Mouse (Mus musculus) lung, embryonic 15.5 days (tissue): ENCODE results near the gene Slc25a25. TPM values are rescaled to one million over a fixed set of nuclear protein-coding genes. Genes with fewer than 3 reads are reported as not detected.

ENCODE experiments used
- ATAC-seq: fragments of 200-750 bp; cut with Nextera tagmentation; 2 replicates; pipeline ENCODE4 v1.8.0; 2017; ENCODE audit warnings: moderate number of reproducible peaks, borderline replicate concordance; ENCODE audit not compliant: low FRiP score, low TSS enrichment; ENCODE audit errors: extremely low read depth
- H3K27ac ChIP-seq: fragments of 300-500 bp; sonication (generic); 2 replicates; pipeline ENCODE4 v1.5.1; 2015; ENCODE audit warnings: moderate library complexity, mild to moderate bottlenecking, inconsistent platforms
- H3K27me3 ChIP-seq: fragments of 300-500 bp; sonication (generic); 2 replicates; pipeline ENCODE4 v1.6.1; 2015; ENCODE audit warnings: inconsistent platforms
- H3K36me3 ChIP-seq: fragments of 300-500 bp; sonication (generic); 2 replicates; pipeline ENCODE4 v1.6.1; 2015; ENCODE audit warnings: inconsistent platforms
- H3K4me1 ChIP-seq: fragments of 300-500 bp; sonication (generic); 2 replicates; pipeline ENCODE4 v1.6.1; 2015; ENCODE audit warnings: inconsistent platforms
- H3K4me2 ChIP-seq: fragments of 300-500 bp; sonication (generic); 2 replicates; pipeline ENCODE4 v1.6.1; 2015; ENCODE audit warnings: inconsistent platforms, mild to moderate bottlenecking, moderate library complexity
- H3K4me3 ChIP-seq: fragments of 300-500 bp; sonication (generic); 2 replicates; pipeline ENCODE4 v1.5.1; 2015; ENCODE audit warnings: mild to moderate bottlenecking, inconsistent platforms
- H3K9ac ChIP-seq: fragments of 300-500 bp; sonication (generic); 2 replicates; pipeline ENCODE4 v1.6.1; 2015; ENCODE audit warnings: inconsistent platforms
- H3K9me3 ChIP-seq: fragments of 300-500 bp; sonication (generic); 2 replicates; pipeline ENCODE4 v1.6.1; 2016; ENCODE audit warnings: inconsistent platforms
- WGBS: fragments of 180-500 bp; shearing (Covaris S2); methylation state at CpG from one replicate; pipeline ENCODE4 v1.1.7; 2015; 5-methylcytosine and 5-hydroxymethylcytosine counted together
- polyA plus RNA-seq: library from polyadenylated mRNA; unstranded; fragments of >200 nt; fragmentation: Nextera tagmentation; extraction: Ambion mirVana; gene quantifications from 2 replicates; pipeline ENCODE4 v1.2.1, GENCODE M21; 2015

The Slc25a25 gene
- polyA plus RNA-seq, 1 experiment from 2014 or later: 21.5 TPM

DNA sequence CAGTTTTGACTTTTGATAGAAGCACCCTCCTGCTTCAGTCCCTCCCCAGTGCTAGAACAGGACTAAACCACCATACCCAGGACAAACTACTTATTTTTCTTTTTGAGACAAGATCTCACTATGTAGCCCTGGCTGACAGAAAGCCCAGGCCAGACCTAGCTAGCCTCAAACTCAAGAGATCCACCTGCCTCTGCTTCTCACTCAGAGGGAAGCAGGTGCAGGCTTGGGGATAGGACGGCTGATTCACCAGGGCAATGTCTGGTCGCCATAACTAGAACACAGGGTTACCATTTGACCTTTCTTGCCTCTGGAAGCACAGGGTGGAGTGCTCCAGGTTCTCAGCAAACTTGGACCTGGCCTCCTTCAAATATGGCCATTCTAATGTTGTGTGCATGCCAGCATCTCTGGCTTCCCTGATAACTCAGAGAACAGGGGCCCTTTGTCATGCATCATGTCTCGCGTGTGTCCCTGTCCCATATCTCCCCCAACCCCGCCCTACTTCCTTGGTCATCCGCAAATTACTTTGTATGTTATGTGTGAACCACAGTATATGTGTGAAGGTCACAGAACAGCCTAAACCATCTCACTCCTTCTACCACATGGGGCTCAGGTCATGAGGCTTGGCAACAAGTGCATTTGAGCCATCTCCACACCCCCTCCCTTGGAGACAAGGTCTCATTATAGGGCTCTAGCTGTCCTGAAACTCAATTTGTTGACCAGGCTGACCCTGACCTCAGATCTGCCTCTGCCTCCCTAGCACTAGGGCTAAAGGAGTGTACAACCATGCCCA is 38.3 kb downstream of the Slc25a25 start:
- Histone ChIP-seq H3K4me3 (no peak overlapping the region), H3K27me3 (no peaks in the 10 kb centered on the region), H3K9ac (no peak overlapping the region), H3K36me3 (peaks cover 31% of the 10 kb centered on the region), H3K4me1 (peaks cover 11% of the 10 kb centered on the region; the same call in 1 of the 2 replicates), H3K27ac (no peak overlapping the region), H3K4me2 (no peak overlapping the region), H3K9me3 (no peaks in the 10 kb centered on the region)
- no peak for ATAC-seq
- 85% methylated on average over 6 of the region's 6 CpGs for WGBS

DNA sequence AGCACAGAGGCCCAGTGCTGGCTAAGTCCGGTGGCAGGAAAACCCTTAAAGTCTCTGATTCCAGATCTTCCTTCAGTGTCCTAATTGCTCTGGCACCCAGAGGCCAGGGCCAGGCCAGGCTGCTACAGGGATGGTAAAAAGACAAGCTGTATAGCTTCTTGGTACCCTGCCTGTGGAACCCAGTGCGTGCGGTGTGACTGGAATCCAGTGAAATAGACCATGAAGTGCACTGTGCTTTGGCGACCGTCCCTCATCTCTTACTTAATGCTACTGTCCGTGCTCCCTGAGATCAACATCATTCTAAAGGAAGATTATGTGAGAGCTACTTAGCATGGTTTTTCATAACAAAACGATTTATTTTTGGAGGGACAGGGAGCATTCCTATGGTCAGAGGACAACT is 39.8 kb downstream of the Slc25a25 start:
- no peak overlapping the region for H3K4me2 ChIP-seq
- ATAC-seq: no peak
- no peak overlapping the region for H3K4me3 ChIP-seq
- no peak overlapping the region for H3K9ac ChIP-seq
- H3K36me3 ChIP-seq: peaks cover 16% of the 10 kb centered on the region; the same call in 1 of the 2 replicates
- H3K27ac ChIP-seq: no peak overlapping the region
- 80% methylated on average over 7 of the region's 7 CpGs for WGBS
- H3K9me3 ChIP-seq: no peaks in the 10 kb centered on the region
- H3K4me1 ChIP-seq: peaks cover 11% of the 10 kb centered on the region; the same call in 1 of the 2 replicates
- H3K27me3 ChIP-seq: no peaks in the 10 kb centered on the region

GRCm38 (mm10) chr2:32408429-32409424 is 42.5 kb downstream of the Slc25a25 start:
- Histone ChIP-seq H3K36me3 (no peaks in the 10 kb centered on the region), H3K4me1 (peaks cover 7% of the 10 kb centered on the region; the same call in 1 of the 2 replicates), H3K27me3 (no peaks in the 10 kb centered on the region), H3K9me3 (no peaks in the 10 kb centered on the region), H3K9ac (no peak overlapping the region), H3K4me2 (peak overlapping the region; percentile 24; the same call in 1 of the 2 replicates), H3K4me3 (no peak overlapping the region), H3K27ac (peak overlapping the region; percentile 51)
- 50% methylated on average over 25 of the region's 25 CpGs for WGBS
- ATAC-seq: peak; percentile 25; the same call in 1 of the 2 replicates

DNA sequence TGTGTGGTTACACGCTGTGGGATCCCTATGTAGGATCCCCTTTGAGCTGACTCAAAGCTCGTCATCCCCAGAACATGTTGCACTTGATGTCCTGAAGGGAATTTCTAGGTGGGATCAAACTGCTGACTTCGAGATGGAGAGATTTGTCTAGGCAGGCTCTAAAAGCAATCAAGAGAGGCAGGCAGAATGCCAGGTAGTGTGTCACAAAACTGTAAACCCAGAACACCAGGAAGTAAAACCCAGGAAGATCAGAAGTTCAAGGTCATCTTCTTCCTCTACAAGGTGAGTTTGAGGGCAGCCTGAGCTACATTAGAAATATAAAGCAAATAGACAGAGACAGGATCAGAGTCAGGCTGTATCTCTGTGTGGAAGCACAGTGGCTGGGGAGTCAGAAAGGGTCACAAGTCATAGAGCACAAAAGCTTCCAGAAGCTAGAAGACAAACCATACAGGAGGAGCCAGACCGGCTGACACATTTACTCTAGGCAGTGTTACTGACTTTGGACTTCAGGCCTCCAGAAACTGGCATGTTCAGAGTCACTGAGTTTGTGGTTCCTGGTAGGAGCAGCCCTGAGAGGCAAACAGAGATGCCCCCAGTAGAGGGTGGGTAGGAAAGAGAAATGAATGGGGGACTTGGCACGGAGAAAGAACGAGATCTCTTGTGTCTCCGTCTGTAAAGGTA is 44.0 kb downstream of the Slc25a25 start:
- Histone ChIP-seq H3K36me3 (peaks cover 7% of the 10 kb centered on the region), H3K4me1 (peaks cover 7% of the 10 kb centered on the region; the same call in 1 of the 2 replicates), H3K27me3 (no peaks in the 10 kb centered on the region), H3K4me2 (no peak overlapping the region), H3K27ac (no peak overlapping the region), H3K9me3 (no peaks in the 10 kb centered on the region), H3K9ac (no peak overlapping the region), H3K4me3 (no peak overlapping the region)
- no peak for ATAC-seq
- 75% methylated on average over 7 of the region's 7 CpGs for WGBS

GRCm38 (mm10) chr2:32404663-32405062 is 46.6 kb downstream of the Slc25a25 start:
- ATAC-seq: no peak
- 19% methylated on average over 2 of the region's 2 CpGs for WGBS
- Histone ChIP-seq H3K4me3 (no peak overlapping the region), H3K4me1 (peaks cover 7% of the 10 kb centered on the region; the same call in 1 of the 2 replicates), H3K27ac (no peak overlapping the region), H3K27me3 (no peaks in the 10 kb centered on the region), H3K4me2 (no peak overlapping the region), H3K36me3 (peaks cover 14% of the 10 kb centered on the region), H3K9me3 (no peaks in the 10 kb centered on the region), H3K9ac (no peak overlapping the region)

DNA sequence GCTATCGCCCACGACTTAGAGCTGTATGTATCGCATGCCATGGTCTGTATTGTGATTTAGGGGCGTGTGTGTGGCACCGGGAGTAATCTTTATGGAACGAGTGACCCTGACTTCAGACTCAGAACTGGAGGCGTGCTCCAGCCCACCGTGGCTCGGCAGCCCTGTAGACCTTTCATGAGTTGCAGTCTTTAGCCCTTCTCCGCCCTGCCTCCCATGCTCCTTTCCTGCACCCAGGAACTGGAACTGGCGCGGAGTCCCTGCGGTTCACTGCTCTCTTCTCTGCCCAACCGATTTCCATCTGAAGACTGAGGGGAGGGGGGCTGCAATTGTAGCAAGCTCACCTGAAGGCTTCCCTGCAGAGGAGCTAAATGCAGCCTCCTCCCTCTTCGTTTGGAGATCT is 54.5 kb downstream of the Slc25a25 start:
- WGBS: under 1% methylated on average over 15 of the region's 15 CpGs
- H3K9ac ChIP-seq: peak overlapping the region; percentile 72
- peak overlapping the region; percentile 88 for H3K4me2 ChIP-seq
- 0 out of 2 replicates have a peak, but pooled peaks cover 5% of the 10 kb centered on the region for H3K36me3 ChIP-seq
- no peak for ATAC-seq
- H3K4me1 ChIP-seq: peaks cover 15% of the 10 kb centered on the region
- no peaks in the 10 kb centered on the region for H3K9me3 ChIP-seq
- H3K4me3 ChIP-seq: peak overlapping the region; percentile 78
- H3K27ac ChIP-seq: no peak overlapping the region
- no peaks in the 10 kb centered on the region for H3K27me3 ChIP-seq

GRCm38 (mm10) chr2:32395946-32396621 is 55.2 kb downstream of the Slc25a25 start:
- no peaks in the 10 kb centered on the region for H3K27me3 ChIP-seq
- peak; percentile 95 for ATAC-seq
- under 1% methylated on average over 59 of the region's 59 CpGs for WGBS

DNA sequence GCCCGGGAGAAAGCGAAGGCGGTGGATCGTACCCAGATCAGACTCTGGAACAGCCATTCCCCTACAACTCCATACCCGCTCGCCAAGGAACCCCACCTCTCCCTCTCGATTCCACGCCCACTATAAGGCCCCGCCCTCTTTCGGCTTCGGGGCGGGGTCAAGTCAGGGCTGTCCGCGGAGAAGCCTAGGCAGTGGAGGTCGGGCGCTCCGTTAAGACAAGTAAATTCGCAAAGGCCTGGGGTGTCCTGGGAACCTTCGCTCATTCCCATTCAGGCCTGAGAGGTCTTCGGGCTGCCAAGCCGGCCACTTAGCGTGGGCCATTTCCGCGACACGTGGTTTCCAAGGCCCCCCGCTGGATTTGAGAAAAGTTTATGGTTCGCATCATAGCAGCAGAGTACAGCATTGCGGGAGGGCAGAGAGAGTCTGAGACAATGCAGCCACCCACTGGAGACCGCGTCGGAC is 55.7 kb downstream of the Slc25a25 start, which contains the start of gene Ptges2:
TSS of gene Ptges2 (plus strand) at position 413 of the 462 bp plus-strand sequence.
- WGBS: under 1% methylated on average over 31 of the region's 31 CpGs
- Histone ChIP-seq H3K27me3 (no peaks in the 10 kb centered on the region), H3K9me3 (no peaks in the 10 kb centered on the region), H3K4me2 (peak within 1 kb of the TSS; percentile 88), H3K4me3 (peak within 1 kb of the TSS; percentile 78), H3K27ac (peak within 1 kb of the TSS; percentile 96), H3K36me3 (no peaks in the 10 kb centered on the region), H3K4me1 (peaks cover 15% of the 10 kb centered on the region), H3K9ac (peak within 1 kb of the TSS; percentile 72)
- peak; percentile 92 for ATAC-seq

More at GRCm38 (mm10) chr2:32395946-32396621, 55.2 kb downstream of the Slc25a25 start:
- 0 out of 2 replicates have a peak, but pooled peaks cover 3% of the 10 kb centered on the region for H3K36me3 ChIP-seq
- H3K4me3 ChIP-seq: peak overlapping the region; percentile 78
- H3K4me2 ChIP-seq: peak overlapping the region; percentile 88
- peak overlapping the region; percentile 96 for H3K27ac ChIP-seq
- peak overlapping the region; percentile 72 for H3K9ac ChIP-seq
- H3K9me3 ChIP-seq: no peaks in the 10 kb centered on the region
- H3K4me1 ChIP-seq: peaks cover 15% of the 10 kb centered on the region

DNA sequence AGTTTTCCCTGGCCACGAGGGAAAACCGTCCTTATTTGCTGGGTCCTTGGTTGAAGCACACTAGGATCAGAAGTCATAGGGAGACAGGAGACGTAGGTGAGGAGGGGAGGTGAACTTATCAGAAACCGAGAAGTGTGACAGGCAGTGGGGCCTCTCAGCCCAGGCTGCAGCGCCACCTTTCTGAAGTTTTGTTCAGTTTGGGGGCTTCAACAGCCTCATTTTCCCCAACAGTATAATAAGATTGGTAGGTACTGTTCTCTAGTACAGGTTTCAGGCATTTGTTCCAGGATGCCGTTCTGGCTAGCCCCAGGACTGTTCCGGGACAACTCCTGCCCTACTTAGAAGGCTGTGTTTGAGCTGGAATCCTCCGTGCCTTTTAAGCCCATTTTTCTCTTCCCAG is 56.3 kb downstream of the Slc25a25 start:
- H3K9ac ChIP-seq: peak overlapping the region; percentile 72
- ATAC-seq: no peak
- peak overlapping the region; percentile 96 for H3K27ac ChIP-seq

GRCm38 (mm10) chr2:32392063-32392462 is 59.2 kb downstream of the Slc25a25 start:
- no peak for ATAC-seq
- Histone ChIP-seq H3K9ac (no peak overlapping the region), H3K27me3 (no peaks in the 10 kb centered on the region), H3K27ac (no peak overlapping the region), H3K4me2 (no peak overlapping the region), H3K9me3 (no peaks in the 10 kb centered on the region), H3K36me3 (no peaks in the 10 kb centered on the region), H3K4me3 (no peak overlapping the region), H3K4me1 (peaks cover 7% of the 10 kb centered on the region)
- WGBS: 75% methylated on average over 5 of the region's 5 CpGs

More for the DNA sequence above, 56.3 kb downstream of the Slc25a25 start:
- no peaks in the 10 kb centered on the region for H3K27me3 ChIP-seq
- no peaks in the 10 kb centered on the region for H3K9me3 ChIP-seq
- peaks cover 15% of the 10 kb centered on the region for H3K4me1 ChIP-seq
- peak overlapping the region; percentile 78 for H3K4me3 ChIP-seq
- WGBS: 2% methylated on average over 8 of the region's 8 CpGs
- H3K36me3 ChIP-seq: no peaks in the 10 kb centered on the region
- peak overlapping the region; percentile 88 for H3K4me2 ChIP-seq
